Mouse (Mus musculus) MEL (cell line): Measurements from ENCODE around the gene Grb2. TPM values are rescaled to one million over a fixed set of nuclear protein-coding genes. Genes with fewer than 3 reads are reported as not detected.

Source experiments
- DNase-seq: peaks from one replicate; pipeline ENCODE4 v3.0.0; 2011; ENCODE audit warnings: low read depth, low spot score
- H3K27ac ChIP-seq: 2 replicates; pipeline ENCODE4 v1.5.1; 2012; ENCODE audit warnings: low read depth, mild to moderate bottlenecking, control low read depth, low read length, moderate library complexity; ENCODE audit not compliant: control insufficient read depth
- H3K27me3 ChIP-seq, 2 experiments: fragments of 150-350 bp in 1 of 2; sonication (generic) in 1 of 2; 2 replicates each; pipeline ENCODE4 v1.6.1; 2012; ENCODE audit warnings: low read length in 2 of 2, mild to moderate bottlenecking in 2 of 2, improper control_type of control experiment in 1 of 2, moderate library complexity in 1 of 2; ENCODE audit not compliant: insufficient read depth in 2 of 2, control insufficient read depth in 1 of 2
- H3K36me3 ChIP-seq, 2 experiments: 2 replicates each; pipeline ENCODE4 v1.6.1; 2012 to 2014; ENCODE audit warnings: low read length in 2 of 2, improper control_type of control experiment in 1 of 2, inconsistent platforms in 1 of 2, mild to moderate bottlenecking in 1 of 2; ENCODE audit not compliant: insufficient read depth in 2 of 2, control insufficient read depth in 1 of 2
- H3K4me1 ChIP-seq, 2 experiments: fragments of 150-350 bp in 1 of 2; sonication (generic) in 1 of 2; 2 replicates each; pipeline ENCODE4 v1.6.1; 2012; ENCODE audit warnings: low read length in 2 of 2, improper control_type of control experiment in 1 of 2, mild to moderate bottlenecking in 1 of 2; ENCODE audit not compliant: insufficient read depth in 2 of 2, control insufficient read depth in 1 of 2
- H3K4me3 ChIP-seq, 2 experiments: fragments of 150-350 bp in 1 of 2; sonication (generic) in 1 of 2; 2 replicates each; pipeline ENCODE4 v1.5.1; 2012; ENCODE audit warnings: low read depth in 2 of 2, low read length in 2 of 2, mild to moderate bottlenecking in 2 of 2, moderate library complexity in 2 of 2, control low read depth in 1 of 2, improper control_type of control experiment in 1 of 2; ENCODE audit not compliant: control insufficient read depth in 1 of 2, insufficient read depth in 1 of 2
- H3K79me2 ChIP-seq: 2 replicates; pipeline ENCODE4 v1.6.1; 2012; ENCODE audit warnings: mild to moderate bottlenecking, low read length, moderate library complexity; ENCODE audit not compliant: control insufficient read depth, poor library complexity, insufficient read depth
- H3K9ac ChIP-seq: 2 replicates; pipeline ENCODE4 v1.6.1; 2012; ENCODE audit warnings: low read depth, mild to moderate bottlenecking, control low read depth, low read length, moderate library complexity; ENCODE audit not compliant: control insufficient read depth, poor library complexity, severe bottlenecking
- H3K9me3 ChIP-seq: fragments of 150-350 bp; sonication (generic); replicated peaks from 2 replicates; pipeline ENCODE4 v1.6.1; 2012; ENCODE audit warnings: mild to moderate bottlenecking, low read length, improper control_type of control experiment, moderate library complexity; ENCODE audit not compliant: insufficient read depth
- CHD2 ChIP-seq: IDR thresholded peaks from 2 replicates; pipeline ENCODE4 v1.6.1; 2011; ENCODE audit warnings: low read length, improper control_type of control experiment
- CTCF ChIP-seq, 3 experiments: IDR thresholded peaks in 2 of 3; conservative IDR thresholded peaks in 1 of 3; 2 replicates each; pipeline ENCODE4 v1.5.1; 2011 to 2012; ENCODE audit warnings: low read length in 3 of 3, low read depth in 2 of 3, mild to moderate bottlenecking in 2 of 3, improper control_type of control experiment in 1 of 3, inconsistent platforms in 1 of 3, mixed read lengths in 1 of 3, moderate library complexity in 1 of 3; ENCODE audit not compliant: control insufficient read depth in 1 of 3, insufficient read depth in 1 of 3, poor library complexity in 1 of 3, severe bottlenecking in 1 of 3
- E2F4 ChIP-seq: IDR thresholded peaks from 2 replicates; pipeline ENCODE4 v1.6.1; 2011; ENCODE audit warnings: low read depth, low read length, improper control_type of control experiment, borderline replicate concordance
- ELF1 ChIP-seq: IDR thresholded peaks from 2 replicates; pipeline ENCODE4 v1.6.1; 2014; ENCODE audit warnings: low read depth, mild to moderate bottlenecking, inconsistent platforms, low read length, improper control_type of control experiment, moderate library complexity
- EP300 ChIP-seq, 2 experiments: IDR thresholded peaks; 2 replicates each; pipeline ENCODE4 v1.6.1; 2011; ENCODE audit warnings: improper control_type of control experiment in 2 of 2, low read length in 2 of 2, low read depth in 1 of 2, mild to moderate bottlenecking in 1 of 2
- ETS1 ChIP-seq: IDR thresholded peaks from 2 replicates; pipeline ENCODE4 v1.6.1; 2012; ENCODE audit warnings: low read depth, mild to moderate bottlenecking, inconsistent platforms, low read length, improper control_type of control experiment, moderate library complexity
- GATA1 ChIP-seq: IDR thresholded peaks from 2 replicates; pipeline ENCODE4 v1.6.1; 2011; ENCODE audit warnings: low read depth, low read length, improper control_type of control experiment
- MAZ ChIP-seq: IDR thresholded peaks from 2 replicates; pipeline ENCODE4 v1.6.1; 2012; ENCODE audit warnings: low read depth, mild to moderate bottlenecking, inconsistent platforms, low read length, improper control_type of control experiment
- MXI1 ChIP-seq: IDR thresholded peaks from 2 replicates; pipeline ENCODE4 v1.6.1; 2011; ENCODE audit warnings: mild to moderate bottlenecking, low read depth, low read length, improper control_type of control experiment
- MYB ChIP-seq: IDR thresholded peaks from 2 replicates; pipeline ENCODE4 v1.6.1; 2011; ENCODE audit warnings: mild to moderate bottlenecking, low read depth, low read length, improper control_type of control experiment
- MYC ChIP-seq: IDR thresholded peaks from 2 replicates; pipeline ENCODE4 v1.6.1; 2011; ENCODE audit warnings: low read depth, mild to moderate bottlenecking, low read length, improper control_type of control experiment, moderate library complexity
- NELFE ChIP-seq: IDR thresholded peaks from 2 replicates; pipeline ENCODE4 v1.6.1; 2011; ENCODE audit warnings: low read depth, low read length, improper control_type of control experiment
- NRF1 ChIP-seq: IDR thresholded peaks from 2 replicates; pipeline ENCODE4 v1.6.1; 2014; ENCODE audit warnings: low read depth, mild to moderate bottlenecking, inconsistent platforms, low read length, improper control_type of control experiment, moderate library complexity; ENCODE audit not compliant: poor library complexity, insufficient read depth, severe bottlenecking
- POLR2A ChIP-seq, 2 experiments: IDR thresholded peaks; 2 replicates each; pipeline ENCODE4 v1.6.1; 2011 to 2012; ENCODE audit warnings: low read length in 2 of 2, mild to moderate bottlenecking in 2 of 2, control low read depth in 1 of 2, improper control_type of control experiment in 1 of 2, low read depth in 1 of 2, moderate library complexity in 1 of 2; ENCODE audit not compliant: control insufficient read depth in 1 of 2, insufficient read depth in 1 of 2, poor library complexity in 1 of 2
- POLR2AphosphoS2 ChIP-seq: IDR thresholded peaks from 2 replicates; pipeline ENCODE4 v1.6.1; 2011; ENCODE audit warnings: low read length, improper control_type of control experiment
- POLR2AphosphoS5 ChIP-seq: IDR thresholded peaks from 2 replicates; pipeline ENCODE4 v1.6.1; 2012; ENCODE audit warnings: low read depth, borderline replicate concordance, mild to moderate bottlenecking, inconsistent platforms, low read length, moderate library complexity, mixed read lengths
- RAD21 ChIP-seq: IDR thresholded peaks from 2 replicates; pipeline ENCODE4 v1.6.1; 2011; ENCODE audit warnings: mild to moderate bottlenecking, low read depth, low read length, improper control_type of control experiment
- RCOR1 ChIP-seq: IDR thresholded peaks from 2 replicates; pipeline ENCODE4 v1.6.1; 2012; ENCODE audit warnings: low read depth, mild to moderate bottlenecking, inconsistent platforms, low read length, improper control_type of control experiment
- SIN3A ChIP-seq: IDR thresholded peaks from 2 replicates; pipeline ENCODE4 v1.6.1; 2012; ENCODE audit warnings: low read length, improper control_type of control experiment, inconsistent platforms
- SMC3 ChIP-seq: IDR thresholded peaks from 2 replicates; pipeline ENCODE4 v1.6.1; 2011; ENCODE audit warnings: low read depth, low read length, improper control_type of control experiment
- TBP ChIP-seq: IDR thresholded peaks from 2 replicates; pipeline ENCODE4 v1.8.0; 2011; ENCODE audit warnings: low read depth, low read length, improper control_type of control experiment
- UBTF ChIP-seq: IDR thresholded peaks from 2 replicates; pipeline ENCODE4 v1.6.1; 2012; ENCODE audit warnings: low read depth, mild to moderate bottlenecking, inconsistent platforms, low read length, improper control_type of control experiment, moderate library complexity, borderline replicate concordance; ENCODE audit not compliant: insufficient read depth
- USF1 ChIP-seq: IDR thresholded peaks from 2 replicates; pipeline ENCODE4 v1.6.1; 2014; ENCODE audit warnings: low read depth, mild to moderate bottlenecking, inconsistent platforms, low read length, improper control_type of control experiment, moderate library complexity
- ZNF384 ChIP-seq: IDR thresholded peaks from 2 replicates; pipeline ENCODE4 v1.6.1; 2012; ENCODE audit warnings: low read depth, mild to moderate bottlenecking, inconsistent platforms, low read length, improper control_type of control experiment
- polyA plus RNA-seq, 2 experiments: library from polyadenylated mRNA; stranded (reverse) in 1 of 2; unstranded in 1 of 2; fragments of >175 nt in 1 of 2; fragments of >200 nt in 1 of 2; gene quantifications; 2 replicates each; pipeline versions ENCODE4 v1.2.1 to v1.2.4; 2012; ENCODE audit warnings: low replicate concordance in 2 of 2, low read depth in 1 of 2; ENCODE audit not compliant: insufficient read length in 2 of 2, insufficient read depth in 1 of 2, missing spikeins in 1 of 2
- total RNA-seq: library from RNA; depleted of rRNA; stranded (reverse); fragments of 300-350 nt; gene quantifications from 2 replicates; pipeline ENCODE4 v1.2.3, GENCODE M21; 2012

The Grb2 gene
- total and polyA plus RNA-seq, 3 experiments, result 75.3 to 261 TPM; not detected in 1

GRCm38 (mm10) chr11:115693979-115694578, 14.3 kb downstream of the Grb2 start:
- peaks cover 5 to 29% of the 10 kb centered on the region in 2 experiments; a peak in 3 of 4 replicates for H3K4me1 ChIP-seq
- H3K36me3 ChIP-seq, result peaks cover 63 to 68% of the 10 kb centered on the region in 2 experiments
- H3K9me3 ChIP-seq, result no peaks in the 10 kb centered on the region
- no peaks in the 10 kb centered on the region for H3K27me3 ChIP-seq
- H3K27ac ChIP-seq, result no peak overlapping the region
- no peak overlapping the region for H3K4me3 ChIP-seq
- H3K9ac ChIP-seq, result no peak overlapping the region
- DNase-seq, result no peak
- peaks cover 92% of the 10 kb centered on the region for H3K79me2 ChIP-seq
- TF ChIP-seq SMC3, result no peak
- TF ChIP-seq POLR2A (IDR thresholded peaks at IDR 0.05; ENCODE audit: control insufficient read depth in 1 of 2, insufficient read depth in 1 of 2, low read depth in 1 of 2, low read length in 2 of 2, poor library complexity in 1 of 2), result peak in 1 of 2 experiments; percentile 31; a peak in 1 of 4 replicates
- TF ChIP-seq USF1, result peak; percentile 67
- peak; percentile 22; the same call in 1 of the 2 replicates for TF ChIP-seq SIN3A
- no peak for TF ChIP-seq MYB
- TF ChIP-seq MXI1, result 0 out of 2 replicates have a peak, but pooled peaks have one; percentile 25
- TF ChIP-seq, all 39 proteins: peak for 4

- Histone ChIP-seq H3K79me2 (peaks cover 94% of the 10 kb centered on the region), H3K4me1 (peaks cover 9 to 29% of the 10 kb centered on the region in 2 experiments), H3K27ac (no peak overlapping the region), H3K27me3 (no peaks in the 10 kb centered on the region), H3K9me3 (no peaks in the 10 kb centered on the region), H3K4me3 (no peak overlapping the region), H3K9ac (no peak overlapping the region), H3K36me3 (peaks cover 59 to 64% of the 10 kb centered on the region in 2 experiments)
- TF ChIP-seq CTCF (IDR thresholded peaks at IDR 0.05 in 2 of 3, conservative IDR thresholded peaks at IDR 0.05 in 1 of 3; ENCODE audit: control insufficient read depth in 1 of 3, insufficient read depth in 1 of 3, low read depth in 2 of 3, low read length in 3 of 3, poor library complexity in 1 of 3, severe bottlenecking in 1 of 3) (no peak), NELFE (no peak), SMC3 (no peak), ETS1 (peak; percentile 67; the same call in 1 of the 2 replicates), ELF1 (no peak), CHD2 (no peak), SIN3A (peak; percentile 91), MXI1 (peak; percentile 53; the same call in 1 of the 2 replicates), MAZ (no peak), POLR2AphosphoS2 (no peak), RAD21 (no peak)
- peak; percentile 66 for DNase-seq
Measured at GRCm38 (mm10) chr11:115692800-115693199, 15.6 kb downstream of the Grb2 start.

- no peaks in the 10 kb centered on the region for H3K27me3 ChIP-seq
- H3K9me3 ChIP-seq, result no peaks in the 10 kb centered on the region
- no peak overlapping the region for H3K4me3 ChIP-seq
- no peak overlapping the region for H3K9ac ChIP-seq
- DNase-seq, result no peak
- peaks cover 17 to 37% of the 10 kb centered on the region in 2 experiments for H3K4me1 ChIP-seq
- H3K36me3 ChIP-seq, result peaks cover 61 to 66% of the 10 kb centered on the region in 2 experiments
- H3K27ac ChIP-seq, result no peak overlapping the region
- peaks cover 94% of the 10 kb centered on the region for H3K79me2 ChIP-seq
- TF ChIP-seq MAZ, result no peak
- no peak for TF ChIP-seq ZNF384
- no peak for TF ChIP-seq MXI1
- no peak for TF ChIP-seq ETS1
- no peak for TF ChIP-seq RCOR1
- TF ChIP-seq POLR2A (IDR thresholded peaks at IDR 0.05; ENCODE audit: control insufficient read depth in 1 of 2, insufficient read depth in 1 of 2, low read depth in 1 of 2, low read length in 2 of 2, poor library complexity in 1 of 2), result no peak
- no peak for TF ChIP-seq POLR2AphosphoS5
- TF ChIP-seq MYC, result no peak
- TF ChIP-seq UBTF, result no peak
- TF ChIP-seq GATA1, result no peak
- no peak for TF ChIP-seq TBP
- no peak for TF ChIP-seq NRF1
- no peak for TF ChIP-seq EP300 (IDR thresholded peaks at IDR 0.05; ENCODE audit: low read depth in 1 of 2, low read length in 2 of 2)
- TF ChIP-seq ELF1, result no peak
- no peak for TF ChIP-seq E2F4
- TF ChIP-seq CHD2, result no peak
Measured at GRCm38 (mm10) chr11:115691976-115692375, 16.4 kb downstream of the Grb2 start.
